Mouse (Mus musculus): Measurements from ENCODE around the gene Bcl2l11. TPM values are rescaled to one million over a fixed set of nuclear protein-coding genes. Genes with fewer than 3 reads are reported as not detected.

The Bcl2l11 gene
- total and polyA plus RNA-seq, 3 experiments: 10.9 to 19.9 (median 13.5) TPM

DNA sequence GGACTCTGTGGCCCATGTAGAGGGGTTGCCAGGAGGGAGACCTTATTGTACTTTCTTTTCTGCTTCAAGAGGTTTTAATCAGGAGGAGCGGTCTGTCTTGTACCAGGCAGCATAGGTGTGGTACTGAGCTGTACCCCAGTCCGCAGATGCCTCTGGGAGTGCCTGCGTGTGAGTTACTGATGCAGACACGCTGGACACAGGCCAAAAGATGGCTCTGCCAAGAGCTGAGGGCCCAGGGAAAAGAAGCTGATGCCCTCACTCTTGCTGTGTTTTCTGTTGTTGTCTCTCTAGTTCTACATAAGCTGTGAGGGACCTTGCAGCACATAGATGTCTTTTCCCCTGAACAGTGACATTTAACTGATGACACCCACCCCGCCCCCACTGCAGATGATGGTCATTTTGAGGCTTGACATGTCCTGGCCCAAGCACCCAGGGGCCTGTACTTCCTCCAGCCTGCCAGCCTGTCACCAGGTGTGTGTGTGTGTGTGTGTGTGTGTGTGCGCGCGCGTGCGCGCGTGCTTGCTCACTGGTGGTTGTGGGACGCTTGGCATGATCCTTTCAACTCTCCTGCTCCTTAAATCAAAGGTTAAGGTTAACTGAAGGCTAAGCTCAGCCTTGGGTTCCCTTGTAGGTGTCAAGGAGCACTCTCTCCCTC lies 29.7 kb downstream of the Bcl2l11 start:
- H3K4me1 ChIP-seq (ENCODE audit: control insufficient read depth, insufficient read depth, low read length): peaks cover 9% of the 10 kb centered on the region

DNA sequence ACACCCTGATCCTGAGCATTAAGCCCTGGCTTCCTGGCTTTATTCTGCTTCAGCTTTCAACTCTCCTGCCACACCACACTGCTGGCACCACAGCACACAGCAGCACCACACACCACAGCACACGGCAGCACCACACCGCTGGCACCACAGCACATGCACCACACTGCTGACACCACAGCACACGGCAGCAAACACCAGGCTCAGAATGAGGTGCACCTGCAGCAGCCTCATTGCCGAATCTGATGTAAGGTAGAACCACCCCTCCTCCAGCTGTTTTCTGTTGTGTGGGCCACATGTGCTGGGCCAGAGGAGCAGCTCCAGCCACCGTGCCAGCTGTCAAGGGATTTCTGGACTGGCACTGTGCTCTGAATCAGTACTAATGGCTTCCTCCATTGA lies 30.2 kb downstream of the Bcl2l11 start:
- Histone ChIP-seq H3K27me3 (ENCODE audit: control insufficient read depth, insufficient read depth, low read length) (no peaks in the 10 kb centered on the region), H3K4me1 (ENCODE audit: control insufficient read depth, insufficient read depth, low read length) (peaks cover 9% of the 10 kb centered on the region), H3K79me2 (replicated peaks; ENCODE audit: control insufficient read depth, insufficient read depth, low read length) (no peaks in the 10 kb centered on the region), H3K9ac (ENCODE audit: low read depth, low read length) (no peak overlapping the region), H3K36me3 (ENCODE audit: control insufficient read depth, insufficient read depth, low read length) (no peaks in the 10 kb centered on the region), H3K4me3 (no peak overlapping the region), H3K27ac (no peak overlapping the region)
- intact Hi-C loops (cut with DNase I): no loop called here
- WGBS: 70% methylated on average over 5 of the region's 5 CpGs
- TF ChIP-seq CTCF (IDR thresholded peaks at IDR 0.05) (no peak), POLR2A (IDR thresholded peaks at IDR 0.05; ENCODE audit: insufficient read depth, low read depth, low read length) (no peak), EP300 (IDR thresholded peaks at IDR 0.05; ENCODE audit: insufficient read depth, low read depth, low read length) (no peak)
- no peak for DNase-seq

More for the DNA sequence above, 29.7 kb downstream of the Bcl2l11 start:
- intact Hi-C loops (cut with DNase I): no loop called here
- Histone ChIP-seq H3K27me3 (ENCODE audit: control insufficient read depth, insufficient read depth, low read length) (no peaks in the 10 kb centered on the region), H3K4me3 (no peak overlapping the region), H3K27ac (no peak overlapping the region), H3K79me2 (replicated peaks; ENCODE audit: control insufficient read depth, insufficient read depth, low read length) (no peaks in the 10 kb centered on the region), H3K9ac (ENCODE audit: low read depth, low read length) (no peak overlapping the region), H3K36me3 (ENCODE audit: control insufficient read depth, insufficient read depth, low read length) (no peaks in the 10 kb centered on the region)
- no peak for DNase-seq
- TF ChIP-seq POLR2A (IDR thresholded peaks at IDR 0.05; ENCODE audit: insufficient read depth, low read depth, low read length) (no peak), EP300 (IDR thresholded peaks at IDR 0.05; ENCODE audit: insufficient read depth, low read depth, low read length) (no peak), CTCF (IDR thresholded peaks at IDR 0.05) (no peak)
- WGBS: 84% methylated on average over 13 of the region's 13 CpGs

DNA sequence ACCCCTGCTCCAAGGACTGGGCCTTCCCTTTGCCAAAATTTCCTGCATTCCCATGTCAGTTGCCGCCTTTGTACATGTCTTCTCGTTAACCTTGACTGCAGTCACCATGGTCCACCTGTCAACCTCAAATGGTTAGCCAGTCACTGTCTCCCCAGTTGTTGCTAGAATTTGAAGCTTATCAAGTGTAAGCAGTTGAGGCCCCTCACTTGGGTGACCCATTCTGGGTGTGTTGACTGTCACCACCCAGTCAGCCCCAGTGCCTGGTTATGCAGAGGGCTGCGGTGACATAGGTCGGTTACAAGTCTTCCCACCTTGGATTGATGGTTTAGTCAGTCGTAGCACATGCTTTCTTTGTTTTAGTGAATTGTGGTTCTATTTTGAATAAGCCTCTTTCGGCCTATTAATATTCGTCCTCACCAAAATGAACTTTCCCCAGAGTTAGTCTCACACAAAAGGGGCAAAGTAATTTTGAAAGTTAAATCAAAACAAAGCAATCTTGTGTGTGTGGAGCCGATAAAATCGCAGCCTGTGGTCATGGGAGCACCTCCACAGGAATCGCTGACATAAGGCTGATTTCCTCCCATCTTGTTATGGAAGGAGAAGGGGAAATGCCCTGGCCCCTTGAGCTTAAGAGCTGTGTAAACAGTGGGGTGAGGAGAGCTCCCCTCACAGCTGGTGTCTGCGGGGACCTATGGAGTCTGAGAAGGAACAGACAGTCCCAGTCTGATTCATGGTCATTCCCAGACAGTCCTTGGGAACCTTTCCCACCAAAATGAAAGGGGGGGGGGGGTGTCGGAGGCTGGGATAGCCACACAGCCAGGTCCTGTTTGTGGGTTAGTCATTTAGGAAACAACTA lies 30.9 kb downstream of the Bcl2l11 start:
- no peak overlapping the region for H3K9ac ChIP-seq (ENCODE audit: low read depth, low read length)
- H3K79me2 ChIP-seq (replicated peaks; ENCODE audit: control insufficient read depth, insufficient read depth, low read length): no peaks in the 10 kb centered on the region
- WGBS: 54% methylated on average over 12 of the region's 12 CpGs
- DNase-seq: no peak
- no peak overlapping the region for H3K27ac ChIP-seq
- no peak overlapping the region for H3K4me3 ChIP-seq
- H3K27me3 ChIP-seq (ENCODE audit: control insufficient read depth, insufficient read depth, low read length): no peaks in the 10 kb centered on the region
- TF ChIP-seq CTCF (IDR thresholded peaks at IDR 0.05) (no peak), POLR2A (IDR thresholded peaks at IDR 0.05; ENCODE audit: insufficient read depth, low read depth, low read length) (no peak), EP300 (IDR thresholded peaks at IDR 0.05; ENCODE audit: insufficient read depth, low read depth, low read length) (no peak)
- intact Hi-C loops (cut with DNase I): no loop called here
- H3K4me1 ChIP-seq (ENCODE audit: control insufficient read depth, insufficient read depth, low read length): peaks cover 10% of the 10 kb centered on the region
- H3K36me3 ChIP-seq (ENCODE audit: control insufficient read depth, insufficient read depth, low read length): no peaks in the 10 kb centered on the region

DNA sequence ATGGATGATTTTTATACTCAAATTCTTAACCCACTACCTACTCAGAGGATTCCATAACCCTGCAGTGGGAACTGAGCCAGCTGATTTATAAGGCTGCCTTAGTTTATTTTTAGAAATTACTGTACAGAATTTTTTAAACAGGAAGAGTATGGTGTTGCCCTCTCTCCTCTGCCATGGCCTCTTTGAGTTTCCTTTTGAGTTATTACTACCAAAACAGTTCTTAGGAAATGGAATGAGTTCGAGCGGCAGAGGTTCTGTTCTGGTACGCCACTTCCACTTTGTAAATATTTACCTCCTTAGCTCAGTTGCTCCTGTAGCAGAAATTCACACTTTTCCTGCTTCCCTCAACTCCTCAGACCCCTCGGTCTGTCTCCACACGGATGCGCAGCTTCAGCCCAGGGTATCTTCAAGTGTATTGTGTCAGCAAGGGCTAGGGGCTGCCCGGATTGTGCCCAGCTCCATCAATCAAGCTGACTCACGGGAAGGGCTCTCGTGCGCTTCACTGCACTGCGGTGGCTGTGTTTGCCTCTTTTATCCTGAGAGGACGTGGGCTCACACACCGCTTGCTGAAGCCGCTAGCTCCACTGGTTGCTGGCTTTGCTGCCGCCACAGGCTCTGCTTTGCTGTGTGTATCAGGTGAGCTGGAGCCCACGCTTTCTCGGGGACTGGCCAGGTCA lies 33.0 kb downstream of the Bcl2l11 start:
- no peak for DNase-seq
- intact Hi-C loops (cut with DNase I): no loop called here
- no peaks in the 10 kb centered on the region for H3K36me3 ChIP-seq (ENCODE audit: control insufficient read depth, insufficient read depth, low read length)
- H3K27me3 ChIP-seq (ENCODE audit: control insufficient read depth, insufficient read depth, low read length): no peaks in the 10 kb centered on the region
- H3K4me3 ChIP-seq: no peak overlapping the region
- WGBS: 89% methylated on average over 17 of the region's 17 CpGs
- peaks cover 11% of the 10 kb centered on the region for H3K4me1 ChIP-seq (ENCODE audit: control insufficient read depth, insufficient read depth, low read length)
- no peak overlapping the region for H3K9ac ChIP-seq (ENCODE audit: low read depth, low read length)
- H3K27ac ChIP-seq: no peak overlapping the region
- no peak for TF ChIP-seq CTCF (IDR thresholded peaks at IDR 0.05)
- no peak for TF ChIP-seq EP300 (IDR thresholded peaks at IDR 0.05; ENCODE audit: insufficient read depth, low read depth, low read length)
- no peak for TF ChIP-seq POLR2A (IDR thresholded peaks at IDR 0.05; ENCODE audit: insufficient read depth, low read depth, low read length)
- H3K79me2 ChIP-seq (replicated peaks; ENCODE audit: control insufficient read depth, insufficient read depth, low read length): no peaks in the 10 kb centered on the region

DNA sequence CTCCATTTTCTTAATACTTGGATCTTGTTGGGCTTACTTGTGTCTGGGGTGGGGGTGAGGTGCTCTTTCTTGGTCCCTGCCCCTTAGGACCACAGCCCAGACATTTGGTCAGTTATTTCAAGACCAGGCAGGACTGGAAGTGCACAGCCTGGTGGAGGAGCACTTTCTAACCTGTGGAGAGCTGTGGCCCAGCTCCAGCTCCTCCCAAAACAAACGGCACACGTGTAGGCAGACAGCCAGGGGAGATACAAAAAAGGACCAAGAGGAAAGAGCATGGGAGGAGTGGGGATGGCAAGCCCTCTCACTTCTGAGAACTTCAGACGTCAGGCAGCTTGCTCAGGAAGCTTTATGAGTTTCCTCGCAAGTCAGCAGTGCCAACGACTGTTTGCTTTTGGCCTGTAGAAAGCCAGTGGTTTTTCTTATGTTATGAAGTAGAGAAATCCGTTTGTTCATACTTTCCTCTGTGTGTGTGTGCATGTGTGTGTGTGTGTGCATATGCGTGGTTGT lies 33.8 kb downstream of the Bcl2l11 start:
- peaks cover 11% of the 10 kb centered on the region for H3K4me1 ChIP-seq (ENCODE audit: control insufficient read depth, insufficient read depth, low read length)
- intact Hi-C loops (cut with DNase I): no loop called here
- 49% methylated on average over 7 of the region's 7 CpGs for WGBS

More for the DNA sequence above, 33.8 kb downstream of the Bcl2l11 start:
- Histone ChIP-seq H3K27me3 (ENCODE audit: control insufficient read depth, insufficient read depth, low read length) (no peaks in the 10 kb centered on the region), H3K36me3 (ENCODE audit: control insufficient read depth, insufficient read depth, low read length) (no peaks in the 10 kb centered on the region), H3K9ac (ENCODE audit: low read depth, low read length) (no peak overlapping the region), H3K27ac (no peak overlapping the region), H3K4me3 (no peak overlapping the region), H3K79me2 (replicated peaks; ENCODE audit: control insufficient read depth, insufficient read depth, low read length) (no peaks in the 10 kb centered on the region)
- no peak for TF ChIP-seq EP300 (IDR thresholded peaks at IDR 0.05; ENCODE audit: insufficient read depth, low read depth, low read length)
- DNase-seq: no peak
